Mouse (Mus musculus) Patski (cell line): ENCODE measurements around the gene Reep6. TPM values are rescaled to one million over a fixed set of nuclear protein-coding genes. Genes with fewer than 3 reads are reported as not detected.
"Not testable (repeated sequence)": the region's sequence is repeated elsewhere in the genome, so short reads cannot be mapped to it uniquely, and the experiment has no call there.

Experiments used
- ATAC-seq: fragments of 100-300 bp; one replicate; pipeline ENCODE4 v1.8.0; 2021
- CTCF ChIA-PET: fragments of 350-600 bp; sonication (Branson Sonifier 250); formaldehyde crosslinking; loops from one replicate; lab custom pipeline; 2022; ENCODE audit warnings: inconsistent platforms; lab: Charles Lee
- POLR2A ChIA-PET: fragments of 350-600 bp; sonication (Branson Sonifier 250); formaldehyde crosslinking; loops from one replicate; lab custom pipeline; 2022; ENCODE audit warnings: antibody characterized with exemption, inconsistent platforms; lab: Charles Lee
- DNase-seq: peaks from one replicate; pipeline ENCODE4 v3.0.0-alpha.2; 2011; ENCODE audit warnings: low read depth, low spot score
- H3K27me3 ChIP-seq: fragments of 371-371 bp; one replicate; pipeline ENCODE4 v1.5.1; 2021
- CTCF ChIP-seq: fragments of 100-300 bp; IDR thresholded peaks from one replicate; pipeline ENCODE4 v1.5.1; 2021
- in situ Hi-C: fragments of 300-500 bp; cut with MboI; formaldehyde crosslinking; loops from 3 replicates; pipeline ENCODE4 v1.11.1; 2018; ENCODE audit warnings: low pct_unique_long_range_greater_than_20kb, mixed read lengths
- polyA plus RNA-seq: library from polyadenylated mRNA; unstranded; gene quantifications from one replicate; pipeline ENCODE4 v1.2.3, GENCODE M21; 2021

Gene Reep6
- polyA plus RNA-seq, 1 experiment from 2014 or later = 6.9 TPM

GRCm38 (mm10) chr10:80342749-80343424 is 13.1 kb downstream of the Reep6 start:
- peak; percentile 31 for DNase-seq
- in situ Hi-C loops = no loop called here
- TF ChIP-seq CTCF = no peak
- ATAC-seq = peak; percentile 24
- ChIA-PET CTCF (no interaction called here), POLR2A (interaction anchor here (1.7 kb wide), 1 partner anchor 11 kb away, joined by 4 read pairs; no protein-coding TSS in a partner anchor)
- no peaks in the 10 kb centered on the region for H3K27me3 ChIP-seq

GRCm38 (mm10) chr10:80343425-80343895 is 13.7 kb downstream of the Reep6 start:
- no peak for TF ChIP-seq CTCF
- ChIA-PET POLR2A (interaction anchor here (1.7 kb wide), 1 partner anchor 12 kb away, joined by 4 read pairs; no protein-coding TSS in a partner anchor), CTCF (no interaction called here)
- in situ Hi-C loops = no loop called here
- no peaks in the 10 kb centered on the region for H3K27me3 ChIP-seq
- ATAC-seq (no peak), DNase-seq (no peak)

DNA sequence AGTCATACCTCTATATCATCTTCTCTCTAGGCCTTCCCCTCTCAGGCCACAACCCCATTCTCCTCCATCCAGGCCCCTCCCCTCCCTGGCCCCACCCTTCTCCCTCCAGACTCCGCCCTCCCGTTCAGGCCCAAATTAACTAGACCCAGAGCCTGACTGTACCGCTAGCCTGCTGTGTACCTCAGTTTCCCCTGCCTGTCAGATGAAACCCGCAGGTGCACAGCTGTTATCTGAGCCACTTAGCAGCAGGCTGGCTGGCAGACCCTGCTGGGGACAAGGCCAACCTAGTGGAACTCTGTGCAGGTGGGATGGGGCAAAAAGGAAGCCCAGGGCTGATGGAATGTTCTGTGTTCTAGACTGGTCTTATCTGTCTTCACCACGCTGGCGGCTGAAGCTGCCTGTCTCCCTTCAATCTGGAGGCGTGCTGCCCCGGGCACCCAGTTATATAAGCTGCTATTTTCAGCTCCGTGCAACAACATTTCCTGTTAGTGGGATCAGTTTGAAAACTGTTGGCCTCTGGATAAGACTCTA is 14.4 kb downstream of the Reep6 start:
- H3K27me3 ChIP-seq = no peaks in the 10 kb centered on the region
- DNase-seq = no peak
- in situ Hi-C loops = no loop called here
- ChIA-PET CTCF (no interaction called here), POLR2A (interaction anchor here (1.7 kb wide), 1 partner anchor 12 kb away, joined by 4 read pairs; no protein-coding TSS in a partner anchor)
- no peak for TF ChIP-seq CTCF
- ATAC-seq = no peak

- in situ Hi-C loops = no loop called here
- H3K27me3 ChIP-seq = no peaks in the 10 kb centered on the region
These were observed 15.4 kb downstream of the Reep6 start for GRCm38 (mm10) chr10:80345122-80345521.

DNA sequence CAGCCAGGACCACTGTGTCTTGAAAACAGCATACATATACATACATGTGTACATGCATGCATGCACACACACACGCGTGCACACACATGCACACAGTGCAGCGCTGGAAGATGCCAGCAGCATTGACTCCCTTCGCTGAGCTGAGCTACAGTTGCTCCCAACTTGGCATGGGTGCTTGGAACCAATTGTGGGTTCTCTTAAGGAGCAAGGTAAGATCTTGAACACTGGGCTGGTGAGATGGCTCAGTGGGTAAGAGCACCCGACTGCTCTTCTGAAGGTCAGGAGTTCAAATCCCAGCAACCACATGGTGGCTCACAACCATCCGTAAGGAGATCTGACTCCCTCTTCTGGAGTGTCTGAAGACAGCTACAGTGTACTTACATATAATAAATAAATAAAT is 16.2 kb downstream of the Reep6 start:
- CTCF ChIA-PET, in situ Hi-C loops, ATAC-seq, POLR2A ChIA-PET, DNase-seq, H3K27me3 ChIP-seq: not testable (repeated sequence)

More at GRCm38 (mm10) chr10:80345122-80345521, 15.4 kb downstream of the Reep6 start:
- no peak for TF ChIP-seq CTCF
- POLR2A ChIA-PET = no interaction called here
- no peak for ATAC-seq
- CTCF ChIA-PET = no interaction called here
- no peak for DNase-seq

DNA sequence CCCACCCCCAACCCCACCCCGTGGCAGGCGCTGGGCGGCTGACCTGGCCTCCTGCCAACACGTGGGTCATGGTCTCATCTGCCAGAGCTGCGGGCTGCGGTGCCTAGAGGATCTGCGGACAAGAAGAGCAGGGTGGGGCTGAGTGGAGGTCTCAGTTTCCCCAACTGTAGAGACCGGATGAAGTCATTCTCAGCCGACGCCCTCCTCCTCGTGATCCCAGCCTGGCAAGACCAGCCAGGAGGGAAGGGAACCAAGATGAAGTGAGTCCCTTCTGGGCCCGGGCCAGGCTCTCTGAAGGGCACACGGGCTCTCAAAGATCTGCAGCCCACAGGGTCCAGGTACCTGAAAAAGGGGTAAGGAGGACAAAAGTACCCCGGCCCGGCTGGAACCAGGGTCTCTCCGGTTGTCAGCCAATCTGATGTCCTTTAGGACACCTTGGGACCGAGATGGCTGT is 17.8 kb downstream of the Reep6 start:
- TF ChIP-seq CTCF = no peak
- H3K27me3 ChIP-seq = no peaks in the 10 kb centered on the region
- ChIA-PET CTCF (no interaction called here), POLR2A (no interaction called here)
- DNase-seq (no peak), ATAC-seq (no peak)
- in situ Hi-C loops = no loop called here

DNA sequence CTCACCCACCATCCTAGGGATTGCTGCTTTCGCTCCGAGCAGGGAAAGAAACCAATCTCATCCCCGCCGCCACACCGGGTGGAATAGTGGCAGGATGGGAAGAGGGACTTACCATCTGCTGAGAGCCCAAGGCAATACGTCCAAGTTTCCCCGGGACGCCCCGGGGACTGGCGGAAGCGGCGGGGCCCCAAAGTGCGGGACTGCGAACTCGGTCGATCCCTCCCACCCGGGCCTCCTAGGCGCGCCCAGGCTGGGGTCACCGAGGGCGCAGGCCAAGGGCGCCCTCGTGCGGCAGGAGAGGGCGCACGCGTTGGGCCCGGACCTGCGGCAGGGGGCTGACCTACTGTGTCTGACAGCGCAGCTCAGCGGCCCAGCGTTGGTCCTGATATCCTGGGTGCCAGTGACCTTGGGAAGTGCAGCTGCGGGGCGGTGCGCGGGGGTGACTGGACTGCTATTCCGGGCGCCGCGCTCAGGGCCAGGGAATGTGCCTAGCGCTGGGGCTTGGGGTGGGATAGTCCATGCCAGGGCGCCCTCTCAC is 18.6 kb downstream of the Reep6 start, which contains the start of gene Adamtsl5:
Gene Adamtsl5, minus strand, starts transcription at position 169 of the 538 bp plus-strand sequence.
- DNase-seq = no peak
- H3K27me3 ChIP-seq = no peaks in the 10 kb centered on the region

GRCm38 (mm10) chr10:80348981-80349380 is 19.2 kb downstream of the Reep6 start:
- ChIA-PET CTCF (interaction anchor here (2.0 kb wide), 1 partner anchor 28 kb away, joined by 9 read pairs; no protein-coding TSS in a partner anchor), POLR2A (no interaction called here)
- TF ChIP-seq CTCF = no peak
- H3K27me3 ChIP-seq = no peaks in the 10 kb centered on the region
- in situ Hi-C loops = no loop called here
- no peak for ATAC-seq
- no peak for DNase-seq

More for the DNA sequence above, 18.6 kb downstream of the Reep6 start, which contains the start of gene Adamtsl5:
- peak; percentile 29 for ATAC-seq
- POLR2A ChIA-PET = interaction anchor here (0.5 kb wide), 1 partner anchor 88 kb away, joined by 3 read pairs; no protein-coding TSS in a partner anchor
- CTCF ChIA-PET = no interaction called here
- no peak for TF ChIP-seq CTCF
- in situ Hi-C loops = no loop called here

DNA sequence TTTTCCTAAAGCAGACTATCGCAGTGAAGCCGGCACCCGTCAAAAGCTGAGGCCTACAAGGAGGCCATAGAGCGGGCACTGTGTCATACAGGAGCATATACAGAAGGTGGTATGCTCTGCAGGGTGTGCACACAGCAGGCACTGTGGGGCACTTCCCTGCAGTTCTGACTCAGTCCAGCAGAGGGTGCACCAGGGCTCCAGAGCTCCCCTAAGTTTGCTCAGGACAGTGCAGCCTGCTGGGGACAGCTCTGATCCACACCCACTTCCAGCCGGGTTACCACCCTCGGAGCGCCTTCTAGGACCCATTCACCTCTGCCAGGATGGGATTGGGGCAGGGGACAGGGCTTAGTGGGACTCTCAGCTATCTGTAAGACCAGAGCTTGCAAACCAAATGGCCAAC is 20.5 kb downstream of the Reep6 start:
- ChIA-PET POLR2A (interaction anchor here (0.6 kb wide), 1 partner anchor 26 kb away, joined by 5 read pairs; no protein-coding TSS in a partner anchor), CTCF (interaction anchor here (0.9 to 3.1 kb wide), 14 partner anchors 10 to 159 kb away, joined by 3 to 13 read pairs (median 5); no protein-coding TSS in a partner anchor)
- no peaks in the 10 kb centered on the region for H3K27me3 ChIP-seq
- no peak for TF ChIP-seq CTCF
- DNase-seq = peak; percentile 25
- in situ Hi-C loops = loop anchor here (25.0 kb wide), 1 partner anchor 162 kb away; no protein-coding TSS in a partner anchor
- ATAC-seq = peak; percentile 79

- POLR2A ChIA-PET = interaction anchor here (1.1 kb wide), 1 partner anchor 17 kb away, joined by 6 read pairs; no protein-coding TSS in a partner anchor
- H3K27me3 ChIP-seq = peaks cover 12% of the 10 kb centered on the region
- CTCF ChIA-PET = interaction anchor here (1.9 to 3.1 kb wide), 2 partner anchors 12 to 158 kb away, joined by 5 to 13 read pairs; no protein-coding TSS in a partner anchor
- in situ Hi-C loops = loop anchor here (25.0 kb wide), 1 partner anchor 160 kb away; no protein-coding TSS in a partner anchor
- no peak for TF ChIP-seq CTCF
- no peak for ATAC-seq
- DNase-seq = no peak
These were observed 22.1 kb downstream of the Reep6 start for GRCm38 (mm10) chr10:80351896-80352295.
